Mouse (Mus musculus) embryonic fibroblast, embryonic 13.5 days (primary cell): ENCODE measurements around the gene Ube2c.

Experiments
- CTCF ChIP-seq: IDR thresholded peaks from 2 replicates; pipeline ENCODE4 v1.5.1; 2011; ENCODE audit warnings: mild to moderate bottlenecking, control low read depth, low read length, moderate library complexity, borderline replicate concordance; ENCODE audit not compliant: insufficient read depth
- POLR2A ChIP-seq: IDR thresholded peaks from 2 replicates; pipeline ENCODE4 v1.6.1; 2011; ENCODE audit warnings: low read depth, mild to moderate bottlenecking, control low read depth, low read length, moderate library complexity

- TF ChIP-seq CTCF (no peak), POLR2A (no peak)
Measured at GRCm38 (mm10) chr2:164787032-164787431, 17.3 kb downstream of the Ube2c start.
